Mouse (Mus musculus): ENCODE data around the gene Atf7ip. TPM values are rescaled to one million over a fixed set of nuclear protein-coding genes. Genes with fewer than 3 reads are reported as not detected.

Gene Atf7ip
- polyA plus RNA-seq, 1 experiment from 2014 or later, result 59.3 TPM

DNA sequence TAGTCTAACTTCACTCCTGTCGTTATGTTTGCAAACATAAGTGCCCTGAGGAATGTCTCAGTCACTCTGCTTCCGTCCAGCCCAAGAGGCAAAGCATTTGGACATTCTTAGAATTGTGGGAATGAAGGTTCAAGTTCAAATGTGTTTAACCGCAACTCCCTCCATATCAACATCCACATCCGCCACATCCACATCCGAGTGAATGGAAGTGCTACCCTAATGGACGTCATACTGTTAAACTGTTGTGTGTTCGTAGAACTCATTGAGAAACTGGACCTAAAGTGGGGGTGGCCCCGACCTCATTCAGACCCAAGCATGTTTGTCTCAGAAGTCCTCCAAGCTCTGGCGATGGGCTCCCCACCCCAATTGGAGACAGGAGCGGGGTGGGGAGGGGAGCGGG lies 149.8 kb downstream of the Atf7ip start:
- 55% methylated on average over 11 of the region's 11 CpGs for WGBS

DNA sequence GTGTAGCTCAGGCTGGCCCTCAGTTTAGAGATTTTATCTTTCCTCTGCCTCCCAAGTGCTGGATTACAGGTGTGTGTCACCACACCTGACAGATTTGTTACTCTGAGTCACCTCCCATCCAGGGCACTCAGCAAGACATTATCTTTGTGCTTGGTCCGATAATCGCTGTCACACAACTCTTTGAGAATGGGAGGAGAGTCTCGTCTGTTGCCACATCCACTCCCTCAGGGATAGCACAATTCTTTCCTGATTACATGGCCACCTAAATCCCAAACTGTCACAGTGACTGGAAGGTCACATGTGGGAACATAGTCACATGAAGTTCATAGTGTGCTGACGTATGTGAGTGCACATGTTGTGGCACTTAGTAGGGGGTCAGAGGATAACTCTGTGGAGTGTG lies 152.3 kb downstream of the Atf7ip start:
- H3K4me3 ChIP-seq (ENCODE audit: low read depth, low read length), result no peak overlapping the region
- 84% methylated on average over 4 of the region's 4 CpGs for WGBS
- no peaks in the 10 kb centered on the region for H3K9me3 ChIP-seq (ENCODE audit: control insufficient read depth, low read depth, low read length)
- no peak overlapping the region for H3K4me2 ChIP-seq (replicated peaks; ENCODE audit: low read depth, low read length)
- H3K27ac ChIP-seq (ENCODE audit: low read length), result no peak overlapping the region
- no peak for ATAC-seq (ENCODE audit: insufficient number of reproducible peaks, insufficient read depth, low FRiP score, low read depth)
- peaks cover 15% of the 10 kb centered on the region for H3K27me3 ChIP-seq (ENCODE audit: control insufficient read depth, insufficient read depth, low read length)
- peaks cover 7% of the 10 kb centered on the region; the same call in 1 of the 2 replicates for H3K4me1 ChIP-seq (ENCODE audit: control insufficient read depth, insufficient read depth, low read length)
- no peak overlapping the region for H3K9ac ChIP-seq (replicated peaks; ENCODE audit: low read depth, low read length)
- no peaks in the 10 kb centered on the region for H3K36me3 ChIP-seq (ENCODE audit: control insufficient read depth, insufficient read depth, low read length)

More for the DNA sequence above, 149.8 kb downstream of the Atf7ip start:
- Histone ChIP-seq H3K4me1 (ENCODE audit: control insufficient read depth, insufficient read depth, low read length) (no peaks in the 10 kb centered on the region), H3K27me3 (ENCODE audit: control insufficient read depth, insufficient read depth, low read length) (no peaks in the 10 kb centered on the region), H3K9ac (replicated peaks; ENCODE audit: low read depth, low read length) (no peak overlapping the region), H3K4me3 (ENCODE audit: low read depth, low read length) (no peak overlapping the region), H3K4me2 (replicated peaks; ENCODE audit: low read depth, low read length) (no peak overlapping the region; the same call in 1 of the 2 replicates), H3K9me3 (ENCODE audit: control insufficient read depth, low read depth, low read length) (no peaks in the 10 kb centered on the region), H3K36me3 (ENCODE audit: control insufficient read depth, insufficient read depth, low read length) (no peaks in the 10 kb centered on the region), H3K27ac (ENCODE audit: low read length) (no peak overlapping the region)
- ATAC-seq (ENCODE audit: insufficient number of reproducible peaks, insufficient read depth, low FRiP score, low read depth), result no peak

DNA sequence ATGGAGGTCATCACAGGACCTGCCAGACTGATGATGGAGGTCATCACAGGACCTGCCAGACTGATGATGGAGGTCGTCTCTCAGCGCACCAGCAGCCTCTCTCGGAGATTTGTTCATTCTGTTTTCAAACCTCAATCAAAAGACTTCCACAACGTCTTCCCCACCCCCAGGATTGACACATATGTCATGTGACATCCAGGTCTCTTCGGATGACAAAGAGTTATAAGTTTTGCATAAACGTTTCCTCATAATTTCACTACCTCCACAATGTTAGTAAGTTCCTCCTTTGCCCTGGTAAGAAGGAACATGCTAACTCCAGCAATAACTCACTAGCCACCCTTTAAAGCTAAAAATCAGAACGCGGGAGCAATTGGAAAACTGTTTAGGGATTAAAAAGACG lies 153.3 kb downstream of the Atf7ip start:
- no peak for ATAC-seq (ENCODE audit: insufficient number of reproducible peaks, insufficient read depth, low FRiP score, low read depth)
- Histone ChIP-seq H3K4me2 (replicated peaks; ENCODE audit: low read depth, low read length) (no peak overlapping the region), H3K27me3 (ENCODE audit: control insufficient read depth, insufficient read depth, low read length) (peaks cover 15% of the 10 kb centered on the region), H3K9me3 (ENCODE audit: control insufficient read depth, low read depth, low read length) (no peaks in the 10 kb centered on the region), H3K4me1 (ENCODE audit: control insufficient read depth, insufficient read depth, low read length) (peaks cover 7% of the 10 kb centered on the region; the same call in 1 of the 2 replicates), H3K4me3 (ENCODE audit: low read depth, low read length) (no peak overlapping the region), H3K27ac (ENCODE audit: low read length) (no peak overlapping the region), H3K9ac (replicated peaks; ENCODE audit: low read depth, low read length) (no peak overlapping the region), H3K36me3 (ENCODE audit: control insufficient read depth, insufficient read depth, low read length) (no peaks in the 10 kb centered on the region)
- WGBS, result 86% methylated on average over 9 of the region's 9 CpGs

Other genes with a start within 250 kb of the Atf7ip start
- not detected in 2 replicates for gene Gm8994, start 178.6 kb upstream of the Atf7ip start, polyA plus RNA-seq (2014; fragmentation: Nextera tagmentation; extraction: Ambion mirVana)
- gene E330021D16Rik, start 90.6 kb upstream of the Atf7ip start, polyA plus RNA-seq (2014; fragmentation: Nextera tagmentation; extraction: Ambion mirVana), result 0.36 TPM in 2 replicates
- 6.0 and 6.7 TPM in 2 replicates for gene Plbd1, start 155.8 kb downstream of the Atf7ip start, polyA plus RNA-seq (2014; fragmentation: Nextera tagmentation; extraction: Ambion mirVana)

Measured in stomach, embryonic 14.5 days (tissue).